Mouse (Mus musculus) myocyte (in vitro differentiated cells): ENCODE measurements around the gene Gatb. TPM values are rescaled to one million over a fixed set of nuclear protein-coding genes. Genes with fewer than 3 reads are reported as not detected.
"Not testable (repeated sequence)": the region's sequence is repeated elsewhere in the genome, so short reads cannot be mapped to it uniquely, and the experiment has no call there.

Experiments used
- H3K27me3 ChIP-seq: one replicate; pipeline ENCODE4 v1.6.1; 2011; ENCODE audit not compliant: control insufficient read depth, insufficient read depth, insufficient read length
- H3K36me3 ChIP-seq: one replicate; pipeline ENCODE4 v1.6.1; 2011; ENCODE audit not compliant: control insufficient read depth, insufficient read depth
- H3K4me2 ChIP-seq: one replicate; pipeline ENCODE4 v1.6.1; 2011; ENCODE audit warnings: low read depth, control low read depth
- H3K4me3 ChIP-seq: one replicate; pipeline ENCODE4 v1.5.1; 2011; ENCODE audit warnings: mild to moderate bottlenecking, control low read depth, moderate library complexity
- H3K79me2 ChIP-seq: one replicate; pipeline ENCODE4 v1.6.1; 2011; ENCODE audit not compliant: control insufficient read depth, insufficient read depth
- H3ac ChIP-seq: one replicate; pipeline ENCODE4 v1.6.1; 2011; ENCODE audit not compliant: control insufficient read depth, insufficient read length
- CEBPB ChIP-seq: IDR thresholded peaks from 2 replicates; pipeline ENCODE4 v1.6.1; 2011; ENCODE audit warnings: mild to moderate bottlenecking, moderate library complexity; ENCODE audit not compliant: poor library complexity, insufficient read depth, severe bottlenecking
- E2F4 ChIP-seq: IDR thresholded peaks from one replicate; pipeline ENCODE4 v1.6.1; 2011; ENCODE audit warnings: mild to moderate bottlenecking, control low read depth, moderate library complexity; ENCODE audit not compliant: insufficient read depth
- MAX ChIP-seq: IDR thresholded peaks from one replicate; pipeline ENCODE4 v1.6.1; 2011; ENCODE audit warnings: low read depth, mild to moderate bottlenecking, control low read depth
- MYOD1 ChIP-seq, 3 experiments: IDR thresholded peaks; one replicate each; pipeline ENCODE4 v1.6.1; 2011; ENCODE audit warnings: control low read depth in 2 of 3, low read depth in 2 of 3, mild to moderate bottlenecking in 2 of 3, moderate library complexity in 1 of 3; ENCODE audit not compliant: insufficient read length in 2 of 3, control insufficient read depth in 1 of 3
- MYOG ChIP-seq, 3 experiments: IDR thresholded peaks; one replicate each; pipeline ENCODE4 v1.6.1; 2011; ENCODE audit warnings: control low read depth in 2 of 3, low read depth in 2 of 3, mild to moderate bottlenecking in 2 of 3; ENCODE audit not compliant: insufficient read length in 2 of 3, control insufficient read depth in 1 of 3, insufficient read depth in 1 of 3
- POLR2A ChIP-seq: IDR thresholded peaks from one replicate; pipeline ENCODE4 v1.6.1; 2011; ENCODE audit warnings: low read depth, mild to moderate bottlenecking, control low read depth, moderate library complexity; ENCODE audit not compliant: insufficient read length
- POLR2AphosphoS2 ChIP-seq: IDR thresholded peaks from one replicate; pipeline ENCODE4 v1.6.1; 2011; ENCODE audit warnings: low read depth, control low read depth; ENCODE audit not compliant: insufficient read length
- REST ChIP-seq: IDR thresholded peaks from one replicate; pipeline ENCODE4 v1.6.1; 2011; ENCODE audit warnings: mild to moderate bottlenecking, control low read depth, moderate library complexity; ENCODE audit not compliant: insufficient read depth, insufficient read length
- SRF ChIP-seq: IDR thresholded peaks from one replicate; pipeline ENCODE4 v1.6.1; 2011; ENCODE audit warnings: low read depth; ENCODE audit not compliant: control insufficient read depth, insufficient read length
- TCF12 ChIP-seq: IDR thresholded peaks from one replicate; pipeline ENCODE4 v1.6.1; 2011; ENCODE audit warnings: mild to moderate bottlenecking, control low read depth; ENCODE audit not compliant: poor library complexity, insufficient read depth, severe bottlenecking
- TCF3 ChIP-seq: IDR thresholded peaks from one replicate; pipeline ENCODE4 v1.6.1; 2011; ENCODE audit warnings: low read depth, control low read depth; ENCODE audit not compliant: insufficient read length
- USF1 ChIP-seq: IDR thresholded peaks from one replicate; pipeline ENCODE4 v1.6.1; 2011; ENCODE audit warnings: low read depth, mild to moderate bottlenecking, control low read depth, moderate library complexity
- polyA plus RNA-seq: library from polyadenylated mRNA; unstranded; fragments of >200 nt; fragmentation: generic; extraction: Trizol; gene quantifications from one replicate; pipeline ENCODE4 v1.2.1, GENCODE M21; 2012; ENCODE audit warnings: missing spikeins

Gene Gatb
- polyA plus RNA-seq, 1 experiment: 14.3 TPM

DNA sequence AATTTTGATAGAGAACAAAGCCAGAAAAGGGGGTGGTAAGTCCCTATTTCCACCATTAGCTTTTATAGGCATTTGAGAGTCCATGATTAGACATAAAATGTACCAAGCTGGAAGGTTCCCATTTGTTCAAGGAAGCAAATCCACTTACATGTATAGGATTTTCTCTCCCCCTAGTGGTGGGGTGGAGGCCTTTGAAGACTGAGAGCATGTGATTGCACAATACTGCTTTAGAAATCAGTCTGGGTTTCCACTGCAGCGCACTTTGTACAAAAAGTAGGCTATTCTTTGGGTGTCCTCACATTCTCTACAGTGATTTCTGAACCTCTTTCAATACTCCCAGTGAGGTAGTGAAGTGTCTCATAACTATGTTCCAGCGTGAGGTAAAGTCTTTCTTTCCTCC lies 2.6 kb upstream of the Gatb start:
- H3ac ChIP-seq: no peak overlapping the region
- no peaks in the 10 kb centered on the region for H3K79me2 ChIP-seq
- H3K36me3 ChIP-seq: no peaks in the 10 kb centered on the region
- H3K4me3 ChIP-seq: no peak overlapping the region
- H3K4me2 ChIP-seq: peak overlapping the region; percentile 44
- TF ChIP-seq MAX (no peak), POLR2AphosphoS2 (no peak), TCF12 (no peak), MYOD1 (IDR thresholded peaks at IDR 0.05; ENCODE audit: control insufficient read depth in 1 of 3, insufficient read length in 2 of 3, low read depth in 2 of 3) (no peak), USF1 (peak; percentile 3), REST (no peak), SRF (no peak), POLR2A (no peak), E2F4 (no peak), CEBPB (peak; percentile 99), TCF3 (no peak)
- no peaks in the 10 kb centered on the region for H3K27me3 ChIP-seq

DNA sequence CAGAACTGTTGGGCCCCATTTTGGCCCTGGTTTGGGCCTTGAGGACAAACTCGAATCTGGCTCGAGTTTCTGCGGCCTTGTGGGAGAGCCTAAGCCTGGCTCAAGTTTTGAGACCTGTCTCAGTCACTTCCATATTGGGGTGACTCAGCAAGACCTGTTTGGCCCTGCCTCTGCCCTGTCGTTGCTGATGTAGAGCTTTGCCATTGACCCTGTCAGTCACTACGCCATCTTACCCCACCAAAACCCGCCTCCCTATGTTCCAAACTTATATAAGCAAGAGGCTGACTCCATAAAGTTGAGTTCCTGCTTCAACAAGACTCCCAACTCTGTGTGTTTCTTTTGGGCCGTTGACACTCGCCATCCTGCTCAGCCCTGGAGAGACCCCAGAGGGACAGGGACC lies 1.4 kb upstream of the Gatb start:
- not testable (repeated sequence) for H3K79me2 ChIP-seq, H3K4me2 ChIP-seq, H3ac ChIP-seq, H3K4me3 ChIP-seq, H3K36me3 ChIP-seq, H3K27me3 ChIP-seq

DNA sequence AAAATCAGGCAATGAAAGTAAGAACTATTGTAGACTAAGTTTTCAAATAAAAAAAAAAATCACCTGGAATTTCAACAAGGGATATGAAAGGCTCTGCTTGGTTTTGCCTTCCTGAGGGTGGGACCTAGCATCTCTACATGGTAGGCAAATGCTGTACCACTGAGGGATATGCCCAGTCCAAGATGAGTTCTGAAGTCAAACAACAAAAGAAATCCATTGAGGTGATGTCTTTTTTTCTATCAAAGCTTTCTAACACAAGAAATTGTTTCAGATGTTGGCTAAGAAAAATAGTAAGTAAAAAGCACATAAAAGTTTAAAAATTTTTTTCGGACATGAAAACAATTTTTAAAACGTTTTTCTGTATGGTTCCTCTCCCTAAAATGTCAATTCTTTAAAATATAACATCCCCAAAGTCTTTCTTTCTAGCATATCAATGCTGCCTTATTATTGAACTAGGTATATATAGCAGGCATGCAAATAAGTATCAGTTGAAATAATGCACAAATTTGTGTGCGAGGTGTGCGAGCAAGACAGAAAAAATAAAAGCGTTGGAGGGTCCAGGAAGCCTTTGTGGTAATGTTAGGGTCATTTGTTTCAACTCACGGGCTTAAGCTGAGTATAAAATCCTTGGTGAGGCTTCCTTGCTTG lies 579 bp upstream of the Gatb start:
- H3K4me3 ChIP-seq: peak overlapping the region; percentile 62
- H3K4me2 ChIP-seq: peak overlapping the region; percentile 79
- TF ChIP-seq MYOG (IDR thresholded peaks at IDR 0.05; ENCODE audit: control insufficient read depth in 1 of 3, insufficient read depth in 1 of 3, insufficient read length in 2 of 3, low read depth in 2 of 3) (no peak), TCF12 (no peak), MAX (no peak), MYOD1 (IDR thresholded peaks at IDR 0.05; ENCODE audit: control insufficient read depth in 1 of 3, insufficient read length in 2 of 3, low read depth in 2 of 3) (no peak)
- no peaks in the 10 kb centered on the region for H3K36me3 ChIP-seq
- H3K27me3 ChIP-seq: no peaks in the 10 kb centered on the region
- no peaks in the 10 kb centered on the region for H3K79me2 ChIP-seq
- H3ac ChIP-seq: no peak overlapping the region

DNA sequence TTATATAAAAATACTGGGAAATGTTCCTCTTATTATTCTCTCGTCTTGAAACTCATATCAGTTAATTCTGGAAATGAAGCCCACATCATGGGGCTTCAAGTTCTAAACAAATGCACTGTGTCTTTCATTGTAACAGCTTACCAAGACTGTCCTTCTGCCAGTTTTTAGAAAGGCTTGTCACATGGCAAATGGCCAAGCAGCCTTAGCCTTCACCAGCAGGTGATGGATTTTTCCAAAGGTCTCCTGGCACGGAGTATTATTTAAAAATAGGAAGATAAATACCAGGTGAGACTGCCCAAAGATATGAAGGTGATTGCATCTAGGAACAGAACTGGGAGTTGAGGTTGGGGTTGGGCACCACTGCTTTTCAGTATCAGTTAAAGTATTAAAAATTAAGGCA lies 8.8 kb downstream of the Gatb start:
- H3K27me3 ChIP-seq: no peaks in the 10 kb centered on the region

DNA sequence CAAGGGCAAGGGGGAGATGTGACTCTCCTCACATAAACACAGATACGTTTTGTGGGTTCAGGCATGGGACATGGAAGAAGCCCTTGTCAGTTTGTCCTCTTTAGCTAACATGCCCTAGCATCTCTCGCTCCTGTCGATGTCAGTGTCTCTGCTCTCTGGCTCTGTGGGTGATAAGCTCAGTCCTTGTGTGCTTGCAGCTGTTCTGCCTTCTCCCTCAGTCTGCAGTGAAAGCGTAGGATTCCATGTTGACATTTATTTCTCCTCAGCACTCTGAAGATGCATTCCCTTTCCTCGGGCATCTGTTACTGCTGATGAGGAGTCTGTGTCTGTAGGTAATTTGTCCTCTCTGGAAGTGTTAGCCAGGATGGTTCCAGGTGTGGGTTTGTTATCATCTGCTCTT lies 9.3 kb downstream of the Gatb start:
- H3K79me2 ChIP-seq: no peaks in the 10 kb centered on the region
- no peak overlapping the region for H3K4me3 ChIP-seq
- H3ac ChIP-seq: no peak overlapping the region
- H3K27me3 ChIP-seq: no peaks in the 10 kb centered on the region
- TF ChIP-seq MYOD1 (IDR thresholded peaks at IDR 0.05; ENCODE audit: control insufficient read depth in 1 of 3, insufficient read length in 2 of 3, low read depth in 2 of 3) (peak; percentile 12 to 64 (median 40)), TCF3 (no peak), MYOG (IDR thresholded peaks at IDR 0.05; ENCODE audit: control insufficient read depth in 1 of 3, insufficient read depth in 1 of 3, insufficient read length in 2 of 3, low read depth in 2 of 3) (peak in 1 of 3 experiments; percentile 52), POLR2A (no peak), USF1 (no peak)
- H3K4me2 ChIP-seq: no peak overlapping the region
- no peaks in the 10 kb centered on the region for H3K36me3 ChIP-seq

More for the DNA sequence above, 8.8 kb downstream of the Gatb start:
- TF ChIP-seq E2F4: no peak
- no peak for TF ChIP-seq REST
- TF ChIP-seq MYOD1 (IDR thresholded peaks at IDR 0.05; ENCODE audit: control insufficient read depth in 1 of 3, insufficient read length in 2 of 3, low read depth in 2 of 3): no peak
- no peak for TF ChIP-seq POLR2A
- TF ChIP-seq MAX: no peak
- no peak for TF ChIP-seq TCF3
- no peak for TF ChIP-seq SRF
- no peak for TF ChIP-seq CEBPB
- no peak for TF ChIP-seq TCF12
- no peak for TF ChIP-seq MYOG (IDR thresholded peaks at IDR 0.05; ENCODE audit: control insufficient read depth in 1 of 3, insufficient read depth in 1 of 3, insufficient read length in 2 of 3, low read depth in 2 of 3)
- TF ChIP-seq POLR2AphosphoS2: no peak
- TF ChIP-seq USF1: no peak
- Histone ChIP-seq H3K4me2 (no peak overlapping the region), H3K79me2 (no peaks in the 10 kb centered on the region), H3K36me3 (no peaks in the 10 kb centered on the region), H3ac (no peak overlapping the region), H3K4me3 (no peak overlapping the region)
